Mouse (Mus musculus) C2C12 (cell line): Measurements from ENCODE around the gene 1700017N19Rik.

Experiments
- CEBPB ChIP-seq: IDR thresholded peaks from one replicate; pipeline ENCODE4 v1.6.1; 2011; ENCODE audit warnings: low read depth, mild to moderate bottlenecking, control low read depth, moderate library complexity
- CTCF ChIP-seq: IDR thresholded peaks from one replicate; pipeline ENCODE4 v1.5.1; 2011; ENCODE audit not compliant: control insufficient read depth, insufficient read depth, insufficient read length
- MAX ChIP-seq: IDR thresholded peaks from one replicate; pipeline ENCODE4 v1.6.1; 2011; ENCODE audit warnings: mild to moderate bottlenecking, control low read depth
- MYOD1 ChIP-seq: IDR thresholded peaks from one replicate; pipeline ENCODE4 v1.6.1; 2011; ENCODE audit warnings: low read depth; ENCODE audit not compliant: control insufficient read depth, insufficient read length
- MYOG ChIP-seq: IDR thresholded peaks from one replicate; pipeline ENCODE4 v1.6.1; 2011; ENCODE audit not compliant: control insufficient read depth, insufficient read length; ENCODE audit errors: extremely low read depth
- USF1 ChIP-seq: IDR thresholded peaks from one replicate; pipeline ENCODE4 v1.6.1; 2011; ENCODE audit warnings: low read depth, mild to moderate bottlenecking, control low read depth, moderate library complexity

- TF ChIP-seq CTCF (no peak), MAX (no peak), CEBPB (no peak), MYOG (no peak), MYOD1 (no peak), USF1 (no peak)
Observed at GRCm38 (mm10) chr10:100642887-100643286, 52.6 kb downstream of the 1700017N19Rik start.
